8 mouse cellular contexts compared by ENCODE assay signal in the genomic region with DNA sequence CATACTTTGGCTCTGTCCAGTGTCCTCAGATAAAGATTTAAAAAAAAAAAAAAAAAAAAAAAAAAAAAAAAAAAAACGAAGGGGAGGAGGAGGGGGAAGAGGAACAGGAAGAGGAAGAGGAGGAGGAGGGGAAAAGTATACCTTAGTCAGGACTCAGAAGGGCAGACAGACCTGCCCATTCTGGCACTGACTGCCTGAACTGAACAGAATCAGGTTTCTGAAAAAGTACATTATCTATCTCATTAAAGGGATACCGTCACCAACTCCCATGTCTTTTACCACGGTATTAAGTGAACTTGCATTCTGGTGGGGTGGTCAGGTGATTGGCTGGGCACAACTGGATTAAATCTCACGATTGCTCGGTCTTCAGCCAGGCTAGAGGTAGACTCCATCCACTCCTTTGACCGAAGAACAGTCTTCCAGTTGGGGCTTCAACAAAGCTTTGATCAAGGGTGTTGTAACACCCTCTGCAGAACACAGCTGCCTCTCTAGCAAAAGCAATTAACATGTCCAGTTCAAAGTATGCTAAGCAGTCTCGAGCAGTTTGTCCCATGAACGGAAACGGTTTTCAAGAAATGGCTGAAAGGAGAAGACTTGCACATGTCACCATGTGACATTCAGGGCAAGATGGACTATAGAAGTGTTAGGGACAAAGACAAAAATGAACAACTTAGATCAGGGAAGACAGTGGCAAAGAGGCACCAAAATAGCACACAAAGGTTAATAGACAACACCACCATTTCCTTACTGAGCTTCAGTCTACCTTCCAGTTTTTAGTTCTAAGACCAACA. TPM values are rescaled to one million over a fixed set of nuclear protein-coding genes. Genes with fewer than 3 reads are reported as not detected.
DNase-seq lines count a peak whose midpoint lies in the region; ATAC-seq and TF ChIP-seq lines count a peak whose summit lies in the region.

No protein-coding gene starts in this region.

- H3K4me2 ChIP-seq in lung, embryonic 16.5 days (ENCODE audit: low read depth, low read length), result peak overlapping the region; percentile 86
- H3K4me2 ChIP-seq in limb, embryonic 12.5 days, result peak overlapping the region; percentile 84

- peak overlapping the region; percentile 83 for H3K4me3 ChIP-seq in lung, embryonic 16.5 days (ENCODE audit: low read length)
- peak overlapping the region; percentile 80 for H3K4me3 ChIP-seq in embryonic fibroblast, embryonic 13.5 days (ENCODE audit: insufficient read depth, low read length)
- H3K4me3 ChIP-seq in limb, embryonic 12.5 days (replicated peaks), result peak overlapping the region; percentile 81
- H3K4me3 ChIP-seq in thymus, adult 2 months (ENCODE audit: control insufficient read depth, insufficient read depth, low read length), result no peak overlapping the region; the same call in 1 of the 2 replicates

- ATAC-seq in lung, embryonic 16.5 days (ENCODE audit: low read depth), result no peak
- no peak for ATAC-seq in limb, embryonic 12.5 days (ENCODE audit: insufficient number of reproducible peaks, insufficient read depth, low FRiP score, low TSS enrichment, low read depth)

- H3K9ac ChIP-seq in lung, embryonic 16.5 days (ENCODE audit: low read length), result peak overlapping the region; percentile 84
- H3K9ac ChIP-seq in limb, embryonic 12.5 days (replicated peaks), result peak overlapping the region; percentile 84; the same call in 1 of the 2 replicates

- no peaks in the 10 kb centered on the region for H3K36me3 ChIP-seq in lung, embryonic 16.5 days (ENCODE audit: control insufficient read depth, insufficient read depth, low read length)
- no peaks in the 10 kb centered on the region for H3K36me3 ChIP-seq in limb, embryonic 12.5 days
- no peaks in the 10 kb centered on the region for H3K36me3 ChIP-seq in splenic B cell, adult 2 months (ENCODE audit: control insufficient read depth, insufficient read depth, low read length, poor library complexity, severe bottlenecking)
- no peaks in the 10 kb centered on the region for H3K36me3 ChIP-seq in thymus, adult 2 months (ENCODE audit: control insufficient read depth, insufficient read depth, low read length)

- TF ChIP-seq POLR2A in embryonic fibroblast, embryonic 13.5 days (IDR thresholded peaks at IDR 0.05; ENCODE audit: low read depth, low read length), result no peak
- no peak for TF ChIP-seq POLR2A in thymus, adult 2 months (IDR thresholded peaks at IDR 0.05; ENCODE audit: control insufficient read depth, extremely low read depth, insufficient read depth, low read length, poor library complexity)

- H3K27me3 ChIP-seq in lung, embryonic 16.5 days (ENCODE audit: control insufficient read depth, insufficient read depth, low read depth, low read length), result no peaks in the 10 kb centered on the region
- no peaks in the 10 kb centered on the region for H3K27me3 ChIP-seq in limb, embryonic 12.5 days
- no peaks in the 10 kb centered on the region for H3K27me3 ChIP-seq in splenic B cell, adult 2 months (ENCODE audit: control insufficient read depth, insufficient read depth, low read length, poor library complexity, severe bottlenecking)
- no peaks in the 10 kb centered on the region for H3K27me3 ChIP-seq in thymus, adult 2 months (ENCODE audit: control insufficient read depth, insufficient read depth, low read length)

- WGBS in lung, embryonic 16.5 days, result 90% methylated on average over 8 of the region's 9 CpGs
- WGBS in limb, embryonic 12.5 days, result 93% methylated on average over 8 of the region's 9 CpGs
- 94% methylated on average over 8 of the region's 9 CpGs for WGBS in thymus, adult 2 months

- TF ChIP-seq CTCF in embryonic fibroblast, embryonic 13.5 days (IDR thresholded peaks at IDR 0.05; ENCODE audit: borderline replicate concordance, insufficient read depth, low read length), result no peak
- TF ChIP-seq CTCF in thymus, adult 2 months (IDR thresholded peaks at IDR 0.05; ENCODE audit: borderline replicate concordance, control insufficient read depth, extremely low read depth, insufficient read depth, low read length, poor library complexity), result no peak

- DNase-seq in lung, postnatal 36 days, result no peak
- peak; percentile 4 for DNase-seq in splenic B cell, adult 2 months (ENCODE audit: low read depth, low spot score)
- no peak for DNase-seq in adrenal gland, postnatal 14 days
- DNase-seq in layer of hippocampus, adult 8-10 months (ENCODE audit: low spot score in 2 of 2), result no peak
- no peak for DNase-seq in thymus, adult 2 months

- peaks cover 5% of the 10 kb centered on the region for H3K4me1 ChIP-seq in lung, embryonic 16.5 days (replicated peaks; ENCODE audit: control insufficient read depth, insufficient read depth, low read length)
- H3K4me1 ChIP-seq in embryonic fibroblast, embryonic 13.5 days (ENCODE audit: control insufficient read depth, insufficient read depth, low read length), result peaks cover 8% of the 10 kb centered on the region
- H3K4me1 ChIP-seq in limb, embryonic 12.5 days (replicated peaks), result peaks cover 11% of the 10 kb centered on the region; the same call in 1 of the 2 replicates
- 0 out of 2 replicates have a peak, but pooled peaks cover 7% of the 10 kb centered on the region for H3K4me1 ChIP-seq in thymus, adult 2 months (replicated peaks; ENCODE audit: control insufficient read depth, insufficient read depth, low read length)

- H3K27ac ChIP-seq in lung, embryonic 16.5 days (ENCODE audit: low read length), result peak overlapping the region; percentile 71
- H3K27ac ChIP-seq in embryonic fibroblast, embryonic 13.5 days (ENCODE audit: insufficient read depth, low read length), result no peak overlapping the region
- H3K27ac ChIP-seq in limb, embryonic 12.5 days, result no peak overlapping the region
- no peak overlapping the region for H3K27ac ChIP-seq in thymus, adult 2 months (ENCODE audit: control insufficient read depth, insufficient read depth, low read length)

- H3K9me3 ChIP-seq in lung, embryonic 16.5 days (ENCODE audit: control insufficient read depth, low read length), result no peaks in the 10 kb centered on the region
- H3K9me3 ChIP-seq in limb, embryonic 12.5 days, result no peaks in the 10 kb centered on the region

RNA-seq across cellular contexts. Expression of gene Zfp202, which starts 0.8 kb away (rescaled TPM):
- 3.1 and 3.7 TPM in 2 replicates for polyA plus RNA-seq in lung, embryonic 16.5 days (2015; fragmentation: Nextera tagmentation; extraction: Ambion mirVana)
- polyA plus RNA-seq in embryonic fibroblast, embryonic 13.5 days (2011; ENCODE audit: insufficient read length, low read depth, missing spikeins), result 2.6 and 3.7 TPM in 2 replicates
- 7.4 and 8.8 TPM in 2 replicates for polyA plus RNA-seq in limb, embryonic 12.5 days (2016; fragmentation: Nextera tagmentation; extraction: Ambion mirVana)
- total RNA-seq in adrenal gland, postnatal 14 days (2021), result 3.9 and 5.0 TPM in 2 replicates
- total RNA-seq in layer of hippocampus, adult 8-10 months (2022), result 1 to 10 TPM; 3.7 to 5.1 (median 4.4) TPM
- 0.74 and 0.80 TPM in 2 replicates for polyA plus RNA-seq in thymus, adult 2 months (2012; rRNA removed)

RNA-seq across cellular contexts. Expression of gene Olfr986, which starts 10.6 kb away (rescaled TPM):
- not detected in 2 replicates for polyA plus RNA-seq in lung, embryonic 16.5 days (2015; fragmentation: Nextera tagmentation; extraction: Ambion mirVana)
- not detected in 2 replicates for polyA plus RNA-seq in embryonic fibroblast, embryonic 13.5 days (2011; ENCODE audit: insufficient read length, low read depth, missing spikeins)
- not detected in 2 replicates for polyA plus RNA-seq in limb, embryonic 12.5 days (2016; fragmentation: Nextera tagmentation; extraction: Ambion mirVana)
- total RNA-seq in adrenal gland, postnatal 14 days (2021), result not detected in 2 replicates
- total RNA-seq in layer of hippocampus, adult 8-10 months (2022), result under 1 TPM in 1 of 4 experiments, not detected in 3; 0.18 TPM
- polyA plus RNA-seq in thymus, adult 2 months (2012; rRNA removed), result not detected in 2 replicates

RNA-seq across cellular contexts. Expression of gene Tmem225, which starts 43.4 kb away (rescaled TPM):
- not detected in 2 replicates for polyA plus RNA-seq in lung, embryonic 16.5 days (2015; fragmentation: Nextera tagmentation; extraction: Ambion mirVana)
- not detected in 2 replicates for polyA plus RNA-seq in embryonic fibroblast, embryonic 13.5 days (2011; ENCODE audit: insufficient read length, low read depth, missing spikeins)
- not detected in 2 replicates for polyA plus RNA-seq in limb, embryonic 12.5 days (2016; fragmentation: Nextera tagmentation; extraction: Ambion mirVana)
- total RNA-seq in adrenal gland, postnatal 14 days (2021), result not detected in 2 replicates
- not detected for total RNA-seq in layer of hippocampus, adult 8-10 months (2022)
- not detected in 2 replicates for polyA plus RNA-seq in thymus, adult 2 months (2012; rRNA removed)
